Mouse (Mus musculus): Measurements from ENCODE around the gene Ell.

- TF ChIP-seq MYOD1 (IDR thresholded peaks at IDR 0.05; ENCODE audit: control insufficient read depth in 1 of 3, insufficient read length in 2 of 3, low read depth in 2 of 3) (no peak), POLR2A (IDR thresholded peaks at IDR 0.05; ENCODE audit: insufficient read length, low read depth) (no peak), E2F4 (IDR thresholded peaks at IDR 0.05; ENCODE audit: insufficient read depth) (no peak), CEBPB (IDR thresholded peaks at IDR 0.05; ENCODE audit: insufficient read depth, poor library complexity, severe bottlenecking) (no peak), MAX (IDR thresholded peaks at IDR 0.05; ENCODE audit: low read depth) (no peak), POLR2AphosphoS2 (IDR thresholded peaks at IDR 0.05; ENCODE audit: insufficient read length, low read depth) (no peak), SRF (IDR thresholded peaks at IDR 0.05; ENCODE audit: control insufficient read depth, insufficient read length, low read depth) (no peak), TCF12 (IDR thresholded peaks at IDR 0.05; ENCODE audit: insufficient read depth, poor library complexity, severe bottlenecking) (no peak), REST (IDR thresholded peaks at IDR 0.05; ENCODE audit: insufficient read depth, insufficient read length) (no peak), USF1 (IDR thresholded peaks at IDR 0.05; ENCODE audit: low read depth) (no peak), MYOG (IDR thresholded peaks at IDR 0.05; ENCODE audit: control insufficient read depth in 1 of 3, insufficient read depth in 1 of 3, insufficient read length in 2 of 3, low read depth in 2 of 3) (no peak)
Measured at GRCm38 (mm10) chr8:70560564-70560963, 21.3 kb downstream of the Ell start.
